Mouse (Mus musculus): ENCODE results near the gene Kansl1. TPM values are rescaled to one million over a fixed set of nuclear protein-coding genes. Genes with fewer than 3 reads are reported as not detected.

Gene Kansl1
- polyA plus RNA-seq, 1 experiment = 15.6 TPM

- Histone ChIP-seq H3K79me2 (ENCODE audit: control insufficient read depth, insufficient read depth) (peaks cover 94% of the 10 kb centered on the region), H3K27me3 (ENCODE audit: control insufficient read depth, insufficient read depth, insufficient read length) (no peaks in the 10 kb centered on the region), H3ac (ENCODE audit: control insufficient read depth, insufficient read length) (no peak overlapping the region), H3K4me2 (ENCODE audit: low read depth) (no peak overlapping the region), H3K36me3 (ENCODE audit: control insufficient read depth, insufficient read depth) (no peaks in the 10 kb centered on the region), H3K4me3 (no peak overlapping the region)
- no peak for TF ChIP-seq SRF (IDR thresholded peaks at IDR 0.05; ENCODE audit: control insufficient read depth, insufficient read length, low read depth)
Measured at GRCm38 (mm10) chr11:104386595-104386994, 82.1 kb downstream of the Kansl1 start.

GRCm38 (mm10) chr11:104383167-104383810, 85.4 kb downstream of the Kansl1 start:
- H3K36me3 ChIP-seq (ENCODE audit: control insufficient read depth, insufficient read depth) = no peaks in the 10 kb centered on the region

DNA sequence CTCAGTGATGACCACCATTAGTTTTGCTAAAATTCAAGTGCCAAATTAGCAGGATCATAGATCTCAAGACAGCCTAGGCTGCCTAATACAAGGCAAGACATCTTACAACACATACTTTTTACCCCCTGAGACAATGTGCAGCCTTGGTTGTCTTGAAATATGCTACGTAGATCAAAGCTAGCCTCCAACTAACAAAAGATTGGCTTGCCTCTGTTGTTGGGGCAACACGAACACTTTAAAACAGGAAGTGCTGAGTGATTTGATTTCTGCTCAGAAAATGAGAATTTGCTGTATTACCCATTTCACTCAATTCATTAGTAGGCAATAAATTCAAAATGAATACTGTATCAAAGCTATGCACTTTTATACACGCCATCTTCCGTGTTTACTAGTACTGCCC, 86.8 kb downstream of the Kansl1 start:
- H3K36me3 ChIP-seq (ENCODE audit: control insufficient read depth, insufficient read depth) = peaks cover 9% of the 10 kb centered on the region
- no peak overlapping the region for H3K4me2 ChIP-seq (ENCODE audit: low read depth)
- TF ChIP-seq MYOD1 (IDR thresholded peaks at IDR 0.05; ENCODE audit: control insufficient read depth in 1 of 3, insufficient read length in 2 of 3, low read depth in 2 of 3) (no peak), POLR2AphosphoS2 (IDR thresholded peaks at IDR 0.05; ENCODE audit: insufficient read length, low read depth) (no peak)
- no peak overlapping the region for H3ac ChIP-seq (ENCODE audit: control insufficient read depth, insufficient read length)
- H3K27me3 ChIP-seq (ENCODE audit: control insufficient read depth, insufficient read depth, insufficient read length) = no peaks in the 10 kb centered on the region
- H3K79me2 ChIP-seq (ENCODE audit: control insufficient read depth, insufficient read depth) = peaks cover 70% of the 10 kb centered on the region
- no peak overlapping the region for H3K4me3 ChIP-seq

More at GRCm38 (mm10) chr11:104383167-104383810, 85.4 kb downstream of the Kansl1 start:
- no peak for TF ChIP-seq POLR2AphosphoS2 (IDR thresholded peaks at IDR 0.05; ENCODE audit: insufficient read length, low read depth)
- TF ChIP-seq E2F4 (IDR thresholded peaks at IDR 0.05; ENCODE audit: insufficient read depth) = no peak
- TF ChIP-seq TCF12 (IDR thresholded peaks at IDR 0.05; ENCODE audit: insufficient read depth, poor library complexity, severe bottlenecking) = no peak
- TF ChIP-seq MAX (IDR thresholded peaks at IDR 0.05; ENCODE audit: low read depth) = no peak
- TF ChIP-seq USF1 (IDR thresholded peaks at IDR 0.05; ENCODE audit: low read depth) = no peak
- TF ChIP-seq CEBPB (IDR thresholded peaks at IDR 0.05; ENCODE audit: insufficient read depth, poor library complexity, severe bottlenecking) = no peak
- no peak for TF ChIP-seq POLR2A (IDR thresholded peaks at IDR 0.05; ENCODE audit: insufficient read length, low read depth)
- no peak for TF ChIP-seq MYOD1 (IDR thresholded peaks at IDR 0.05; ENCODE audit: control insufficient read depth in 1 of 3, insufficient read length in 2 of 3, low read depth in 2 of 3)
- TF ChIP-seq TCF3 (IDR thresholded peaks at IDR 0.05; ENCODE audit: insufficient read length, low read depth) = no peak
- no peak for TF ChIP-seq SRF (IDR thresholded peaks at IDR 0.05; ENCODE audit: control insufficient read depth, insufficient read length, low read depth)
- no peak for TF ChIP-seq REST (IDR thresholded peaks at IDR 0.05; ENCODE audit: insufficient read depth, insufficient read length)
- TF ChIP-seq MYOG (IDR thresholded peaks at IDR 0.05; ENCODE audit: control insufficient read depth in 1 of 3, insufficient read depth in 1 of 3, insufficient read length in 2 of 3, low read depth in 2 of 3) = no peak
- H3ac ChIP-seq (ENCODE audit: control insufficient read depth, insufficient read length) = no peak overlapping the region
- no peak overlapping the region for H3K4me3 ChIP-seq
- no peak overlapping the region for H3K4me2 ChIP-seq (ENCODE audit: low read depth)
- peaks cover 84% of the 10 kb centered on the region for H3K79me2 ChIP-seq (ENCODE audit: control insufficient read depth, insufficient read depth)
- H3K27me3 ChIP-seq (ENCODE audit: control insufficient read depth, insufficient read depth, insufficient read length) = no peaks in the 10 kb centered on the region

GRCm38 (mm10) chr11:104379635-104380034, 89.0 kb downstream of the Kansl1 start:
- no peak overlapping the region for H3K4me3 ChIP-seq
- H3K79me2 ChIP-seq (ENCODE audit: control insufficient read depth, insufficient read depth) = peaks cover 60% of the 10 kb centered on the region
- TF ChIP-seq TCF12 (IDR thresholded peaks at IDR 0.05; ENCODE audit: insufficient read depth, poor library complexity, severe bottlenecking) = no peak
- no peak for TF ChIP-seq MYOG (IDR thresholded peaks at IDR 0.05; ENCODE audit: control insufficient read depth in 1 of 3, insufficient read depth in 1 of 3, insufficient read length in 2 of 3, low read depth in 2 of 3)
- no peak for TF ChIP-seq POLR2A (IDR thresholded peaks at IDR 0.05; ENCODE audit: insufficient read length, low read depth)
- no peak for TF ChIP-seq SRF (IDR thresholded peaks at IDR 0.05; ENCODE audit: control insufficient read depth, insufficient read length, low read depth)
- peaks cover 17% of the 10 kb centered on the region for H3K36me3 ChIP-seq (ENCODE audit: control insufficient read depth, insufficient read depth)
- H3K4me2 ChIP-seq (ENCODE audit: low read depth) = no peak overlapping the region
- no peaks in the 10 kb centered on the region for H3K27me3 ChIP-seq (ENCODE audit: control insufficient read depth, insufficient read depth, insufficient read length)
- no peak overlapping the region for H3ac ChIP-seq (ENCODE audit: control insufficient read depth, insufficient read length)

DNA sequence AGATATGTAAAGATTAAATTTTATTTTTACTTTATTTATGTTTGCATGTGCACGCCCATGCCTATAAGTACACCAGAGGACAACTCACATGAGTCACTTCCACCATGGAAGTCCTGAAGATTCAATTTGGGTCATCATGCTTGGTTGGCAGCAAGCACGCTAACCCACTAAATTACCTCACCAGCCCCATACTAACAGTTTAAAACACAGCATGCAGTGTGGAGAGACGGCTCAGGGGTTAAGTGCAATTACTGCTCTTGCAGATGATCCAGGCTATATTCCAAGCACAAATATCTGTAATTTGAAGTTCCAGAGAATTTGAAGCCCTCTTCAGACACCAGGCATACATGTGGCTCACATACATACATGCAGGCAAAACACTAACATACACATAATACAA, 92.4 kb downstream of the Kansl1 start:
- peaks cover 46% of the 10 kb centered on the region for H3K79me2 ChIP-seq (ENCODE audit: control insufficient read depth, insufficient read depth)
- TF ChIP-seq MAX (IDR thresholded peaks at IDR 0.05; ENCODE audit: low read depth) (no peak), POLR2A (IDR thresholded peaks at IDR 0.05; ENCODE audit: insufficient read length, low read depth) (no peak), MYOG (IDR thresholded peaks at IDR 0.05; ENCODE audit: control insufficient read depth in 1 of 3, insufficient read depth in 1 of 3, insufficient read length in 2 of 3, low read depth in 2 of 3) (no peak), E2F4 (IDR thresholded peaks at IDR 0.05; ENCODE audit: insufficient read depth) (no peak), REST (IDR thresholded peaks at IDR 0.05; ENCODE audit: insufficient read depth, insufficient read length) (no peak), USF1 (IDR thresholded peaks at IDR 0.05; ENCODE audit: low read depth) (no peak), TCF3 (IDR thresholded peaks at IDR 0.05; ENCODE audit: insufficient read length, low read depth) (no peak), MYOD1 (IDR thresholded peaks at IDR 0.05; ENCODE audit: control insufficient read depth in 1 of 3, insufficient read length in 2 of 3, low read depth in 2 of 3) (no peak), TCF12 (IDR thresholded peaks at IDR 0.05; ENCODE audit: insufficient read depth, poor library complexity, severe bottlenecking) (no peak)
- H3K27me3 ChIP-seq (ENCODE audit: control insufficient read depth, insufficient read depth, insufficient read length) = no peaks in the 10 kb centered on the region
- no peak overlapping the region for H3K4me3 ChIP-seq
- H3ac ChIP-seq (ENCODE audit: control insufficient read depth, insufficient read length) = no peak overlapping the region
- peaks cover 17% of the 10 kb centered on the region for H3K36me3 ChIP-seq (ENCODE audit: control insufficient read depth, insufficient read depth)
- no peak overlapping the region for H3K4me2 ChIP-seq (ENCODE audit: low read depth)
